Comparison of ENCODE assay signal across 13 mouse cellular contexts in the genomic region with DNA sequence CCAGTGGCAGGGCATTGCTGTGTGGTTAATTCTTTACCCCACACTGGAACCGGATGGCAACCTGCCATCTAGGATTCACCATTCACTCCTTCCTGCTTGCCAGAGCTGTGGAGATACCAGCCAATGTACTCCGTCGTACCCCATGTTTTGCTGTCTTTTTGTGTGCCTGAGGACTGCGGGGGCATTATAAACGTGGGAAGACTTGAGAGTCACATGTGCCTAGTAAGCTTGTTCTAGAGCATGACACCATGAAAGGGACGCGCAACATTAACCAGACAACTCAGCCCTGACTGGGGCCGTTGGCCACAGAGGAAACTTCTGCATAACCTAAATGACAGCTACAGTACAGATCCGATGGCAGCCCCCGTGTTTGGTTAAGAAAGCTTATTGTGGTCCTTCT.
DNase-seq lines count a peak whose midpoint lies in the region; ATAC-seq and TF ChIP-seq lines count a peak whose summit lies in the region.
"Had no signal": no experiment of that assay in that cellular context is flagged by ENCODE, and none has a peak within 500 bp of the region (broad histone marks: within the 10 kb centered on the region; RNA-seq: fewer than 3 reads in every experiment).

No protein-coding gene starts in this region.

- H3K4me3 ChIP-seq in gastrocnemius, adult 2 months: no peak overlapping the region
- no peak overlapping the region for H3K4me3 ChIP-seq in liver, embryonic 16.5 days (ENCODE audit: low read depth, low read length)
- H3K4me3 ChIP-seq in liver, embryonic 11.5 days (ENCODE audit: low read depth, low read length): no peak overlapping the region
- no peak overlapping the region for H3K4me3 ChIP-seq in heart, postnatal 0 days (ENCODE audit: low read depth, low read length)
- H3K4me3 ChIP-seq: hindbrain, embryonic 15.5 days had no signal

- H3K27ac ChIP-seq in gastrocnemius, adult 2 months: peak overlapping the region; percentile 53
- peak overlapping the region; percentile 34; the same call in 1 of the 2 replicates for H3K27ac ChIP-seq in liver, embryonic 16.5 days (ENCODE audit: low read length)
- H3K27ac ChIP-seq in liver, embryonic 11.5 days (ENCODE audit: low read depth, low read length): no peak overlapping the region
- peak overlapping the region; percentile 22 for H3K27ac ChIP-seq in heart, postnatal 0 days (ENCODE audit: low read depth)
- H3K27ac ChIP-seq: hindbrain, embryonic 15.5 days had no signal

- ATAC-seq in liver, embryonic 16.5 days (ENCODE audit: low read depth): peak; percentile 30; the same call in 1 of the 2 replicates
- ATAC-seq in liver, embryonic 11.5 days (replicated peaks; ENCODE audit: low FRiP score): no peak
- peak; percentile 17; the same call in 1 of the 2 replicates for ATAC-seq in heart, postnatal 0 days (ENCODE audit: insufficient read depth, low read depth)
- peak; percentile 36; the same call in 1 of the 2 replicates for ATAC-seq in neutrophil, adult 5-6 weeks (ENCODE audit: extremely low read depth, insufficient number of reproducible peaks, low FRiP score, poor library complexity, severe bottlenecking)
- ATAC-seq: forebrain, embryonic 14.5 days had no signal

- H3K27me3 ChIP-seq in liver, embryonic 16.5 days (ENCODE audit: control insufficient read depth, insufficient read depth, low read depth, low read length): no peaks in the 10 kb centered on the region
- H3K27me3 ChIP-seq in liver, embryonic 11.5 days (replicated peaks; ENCODE audit: control insufficient read depth, insufficient read depth, low read length): no peaks in the 10 kb centered on the region
- no peaks in the 10 kb centered on the region for H3K27me3 ChIP-seq in heart, postnatal 0 days (ENCODE audit: control insufficient read depth, insufficient read depth, low read length)
- H3K27me3 ChIP-seq: hindbrain, embryonic 15.5 days had no signal

- H3K9me3 ChIP-seq in liver, embryonic 16.5 days (replicated peaks; ENCODE audit: control insufficient read depth, low read length): no peaks in the 10 kb centered on the region
- no peaks in the 10 kb centered on the region for H3K9me3 ChIP-seq in liver, embryonic 11.5 days (ENCODE audit: control insufficient read depth, low read length)
- no peaks in the 10 kb centered on the region for H3K9me3 ChIP-seq in heart, postnatal 0 days (replicated peaks; ENCODE audit: control insufficient read depth, low read length)
- H3K9me3 ChIP-seq: hindbrain, embryonic 15.5 days had no signal

- H3K4me2 ChIP-seq in liver, embryonic 16.5 days (ENCODE audit: low read depth, low read length): no peak overlapping the region
- no peak overlapping the region for H3K4me2 ChIP-seq in liver, embryonic 11.5 days
- H3K4me2 ChIP-seq in heart, postnatal 0 days (ENCODE audit: low read depth, low read length): no peak overlapping the region
- H3K4me2 ChIP-seq: hindbrain, embryonic 15.5 days had no signal

- TF ChIP-seq EP300 in heart, postnatal 0 days (IDR thresholded peaks at IDR 0.05; ENCODE audit: low read depth): no peak

- no peak for DNase-seq in gastrocnemius, adult 2 months
- DNase-seq in gastrocnemius, postnatal 14 days: no peak
- no peak for DNase-seq in liver, embryonic 11.5 days (ENCODE audit: low spot score)
- no peak for DNase-seq in heart, postnatal 0 days (ENCODE audit: low spot score)
- DNase-seq in adrenal gland, postnatal 36 days: no peak
- DNase-seq in urinary bladder, postnatal 4 days (ENCODE audit: low spot score in 2 of 2): no peak
- DNase-seq: adrenal gland, postnatal 14 days; cerebellum, adult 11-12 months; thymus, postnatal 14 days had no signal

- TF ChIP-seq CTCF in gastrocnemius, adult 2 months (IDR thresholded peaks at IDR 0.05): no peak
- no peak for TF ChIP-seq CTCF in heart, postnatal 0 days (IDR thresholded peaks at IDR 0.05; ENCODE audit: low read depth)

- H3K36me3 ChIP-seq in liver, embryonic 16.5 days (ENCODE audit: control insufficient read depth, insufficient read depth): no peaks in the 10 kb centered on the region
- no peaks in the 10 kb centered on the region; the same call in 1 of the 2 replicates for H3K36me3 ChIP-seq in liver, embryonic 11.5 days (ENCODE audit: control insufficient read depth, insufficient read depth, low read length)
- H3K36me3 ChIP-seq in heart, postnatal 0 days (replicated peaks; ENCODE audit: control insufficient read depth, insufficient read depth, low read length): no peaks in the 10 kb centered on the region
- H3K36me3 ChIP-seq: hindbrain, embryonic 15.5 days had no signal

- WGBS in liver, embryonic 16.5 days (ENCODE audit: insufficient replicate concordance): 62% methylated on average over 10 of the region's 10 CpGs
- 74% methylated on average over 10 of the region's 10 CpGs for WGBS in liver, embryonic 11.5 days
- WGBS in heart, postnatal 0 days: 62% methylated on average over 10 of the region's 10 CpGs

- peaks cover 3% of the 10 kb centered on the region; the same call in 1 of the 2 replicates for H3K4me1 ChIP-seq in liver, embryonic 16.5 days (ENCODE audit: control insufficient read depth, low read depth, low read length)
- H3K4me1 ChIP-seq in liver, embryonic 11.5 days (replicated peaks; ENCODE audit: control insufficient read depth, insufficient read depth, low read length): peaks cover 3% of the 10 kb centered on the region
- H3K4me1 ChIP-seq in heart, postnatal 0 days (ENCODE audit: control insufficient read depth, insufficient read depth): peaks cover 9% of the 10 kb centered on the region

- intact Hi-C loops in gastrocnemius, adult 2 months (cut with DNase I): no loop called here
- intact Hi-C loops in gastrocnemius, postnatal 14 days (cut with DNase I; ENCODE audit: low total_unique reads): no loop called here

- no peak overlapping the region for H3K9ac ChIP-seq in liver, embryonic 16.5 days (ENCODE audit: low read depth, low read length)
- no peak overlapping the region for H3K9ac ChIP-seq in liver, embryonic 11.5 days (ENCODE audit: low read depth, low read length)
- H3K9ac ChIP-seq in heart, postnatal 0 days (replicated peaks; ENCODE audit: low read depth, low read length): no peak overlapping the region
- H3K9ac ChIP-seq: hindbrain, embryonic 15.5 days had no signal
